Mouse (Mus musculus): ENCODE results near the gene Rbp3.

Gene Rbp3

GRCm38 (mm10) chr14:33974752-33975151, 20.9 kb downstream of the Rbp3 start:
- no peak for DNase-seq (ENCODE audit: low spot score)

DNA sequence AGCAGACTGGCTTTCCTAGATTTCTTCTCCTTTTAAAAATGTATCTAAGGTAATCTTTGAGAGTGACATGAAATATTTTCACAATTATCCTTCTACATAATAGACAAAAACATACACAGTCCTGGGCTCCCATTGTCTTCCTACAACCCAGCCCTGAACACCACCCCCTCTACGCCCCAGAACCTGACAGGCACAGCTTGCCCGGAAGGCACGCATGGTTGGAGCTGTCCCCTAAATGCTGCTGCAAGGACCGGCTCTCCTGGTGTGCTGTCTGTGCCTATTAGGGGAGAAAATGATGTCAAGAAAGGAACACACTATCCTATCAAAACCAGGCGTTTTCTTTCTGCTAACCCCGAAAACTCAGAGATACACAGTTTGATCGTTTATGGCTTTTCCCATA, 23.9 kb downstream of the Rbp3 start:
- no peak for DNase-seq (ENCODE audit: low spot score)

GRCm38 (mm10) chr14:33978604-33979059, 24.8 kb downstream of the Rbp3 start, which contains the start of gene Zfp488:
Gene Zfp488 (minus strand): TSS chr14:33978764.
- no peak for DNase-seq (ENCODE audit: low spot score)

- DNase-seq (ENCODE audit: low spot score), result no peak
These were observed 35.4 kb downstream of the Rbp3 start for GRCm38 (mm10) chr14:33989201-33989600.

DNA sequence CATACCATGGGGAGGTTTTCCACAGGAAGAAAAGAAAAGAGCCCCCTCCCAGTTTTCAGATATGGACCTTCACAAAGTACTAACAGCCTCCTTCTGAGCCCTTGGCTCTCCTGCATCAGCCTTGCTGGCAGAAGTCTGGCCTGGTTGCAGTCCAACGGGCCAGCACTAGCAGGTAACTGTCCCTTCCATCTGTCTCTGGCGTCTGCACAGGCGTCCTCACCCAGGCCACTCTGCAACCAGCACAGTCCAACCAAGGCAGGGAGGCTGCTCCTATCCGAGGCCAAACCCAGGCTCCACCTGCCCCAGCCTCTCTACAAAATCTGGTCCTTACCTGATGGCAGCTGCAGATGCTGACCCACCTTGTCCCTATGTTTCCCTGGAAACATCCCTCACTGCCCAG, 38.2 kb downstream of the Rbp3 start:
- no peak for DNase-seq (ENCODE audit: low spot score)

DNA sequence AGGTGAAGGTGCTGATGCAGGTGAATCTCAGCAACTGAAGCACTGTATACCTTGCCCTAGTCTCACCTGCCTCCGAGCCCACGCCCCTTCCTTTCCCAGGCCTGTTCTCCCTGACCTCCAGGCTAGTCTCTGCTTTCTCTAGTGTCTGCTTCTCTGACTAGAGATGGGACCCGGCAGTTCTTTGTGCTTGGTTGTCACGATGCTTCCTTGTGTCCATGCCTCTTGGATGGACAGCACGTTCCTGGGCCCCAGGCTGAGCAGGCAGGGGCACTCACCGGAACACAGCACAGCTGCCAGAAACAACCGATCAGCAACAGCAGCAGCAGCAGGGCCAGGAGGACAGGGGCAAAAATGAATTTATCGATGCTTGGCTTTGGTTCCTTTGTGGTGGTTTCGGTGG, 39.2 kb downstream of the Rbp3 start:
- DNase-seq (ENCODE audit: low spot score), result no peak

- no peak for DNase-seq (ENCODE audit: low spot score)
These were observed 39.9 kb downstream of the Rbp3 start for GRCm38 (mm10) chr14:33993521-33994289.

GRCm38 (mm10) chr14:33997427-33997826, 43.6 kb downstream of the Rbp3 start:
- no peak for DNase-seq (ENCODE audit: low spot score)

- DNase-seq (ENCODE audit: low spot score), result no peak
These were observed 46.3 kb downstream of the Rbp3 start for GRCm38 (mm10) chr14:34000076-34000475.

GRCm38 (mm10) chr14:34001445-34001844, 47.6 kb downstream of the Rbp3 start:
- DNase-seq (ENCODE audit: low spot score), result no peak

DNA sequence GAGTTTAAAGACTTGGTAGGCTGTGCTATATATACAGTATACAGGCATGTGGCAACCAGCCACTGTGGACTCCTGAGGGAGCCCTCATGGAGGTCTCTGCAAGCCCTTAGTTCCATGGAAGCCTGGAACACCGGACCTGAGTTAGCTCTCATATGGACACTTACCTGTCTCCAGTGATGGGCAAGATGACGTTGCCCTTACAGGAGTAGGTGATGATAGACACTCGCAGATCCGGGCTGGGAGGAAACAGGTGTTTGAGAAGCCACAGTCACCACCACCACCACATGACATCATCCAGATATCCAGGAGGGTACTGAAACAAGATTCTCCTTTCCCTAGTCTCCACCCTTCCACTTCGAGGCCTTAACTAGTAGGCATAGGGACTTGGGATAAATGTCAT, 48.6 kb downstream of the Rbp3 start:
- DNase-seq (ENCODE audit: low spot score), result no peak

Data from layer of hippocampus, adult 9-10 months (tissue).